Mouse (Mus musculus): ENCODE data around the gene Mettl6.

GRCm38 (mm10) chr14:31428211-31429003 lies 66.4 kb downstream of the Mettl6 start:
- TF ChIP-seq CTCF (conservative IDR thresholded peaks at IDR 0.05; ENCODE audit: insufficient read depth, insufficient read length, low read depth, low read length) (no peak), POLR2A (IDR thresholded peaks at IDR 0.05; ENCODE audit: low read depth, low read length) (no peak)

All from kidney, adult 2 months (tissue).